Mouse (Mus musculus) ZHBTc4 (cell line): ENCODE data around the gene Rps27rt.

ENCODE experiments used
- DNase-seq: peaks from one replicate; pipeline ENCODE4 v3.0.0-alpha.2; 2011; ENCODE audit warnings: low read depth, low spot score

Gene Rps27rt

DNA sequence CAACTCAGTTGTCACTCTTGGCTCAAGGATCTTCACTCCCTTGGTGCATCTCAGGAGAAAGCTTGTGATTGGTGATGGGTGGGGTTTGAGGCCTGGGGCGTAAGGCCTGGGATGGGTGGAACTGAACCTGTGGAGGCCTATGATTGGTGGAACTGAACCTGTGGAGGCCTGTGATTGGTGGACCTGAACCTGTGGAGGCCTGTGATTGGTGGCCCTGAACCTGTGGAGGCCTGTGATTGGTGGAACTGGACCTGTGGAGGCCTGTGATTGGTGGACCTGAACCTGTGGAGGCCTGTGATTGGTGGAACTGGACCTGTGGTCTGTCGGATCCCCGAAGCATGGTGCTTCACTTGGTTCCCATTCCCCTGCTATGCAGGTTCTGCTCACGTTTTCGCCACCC is 3.2 kb upstream of the Rps27rt start:
- peak; percentile 88 for DNase-seq

DNA sequence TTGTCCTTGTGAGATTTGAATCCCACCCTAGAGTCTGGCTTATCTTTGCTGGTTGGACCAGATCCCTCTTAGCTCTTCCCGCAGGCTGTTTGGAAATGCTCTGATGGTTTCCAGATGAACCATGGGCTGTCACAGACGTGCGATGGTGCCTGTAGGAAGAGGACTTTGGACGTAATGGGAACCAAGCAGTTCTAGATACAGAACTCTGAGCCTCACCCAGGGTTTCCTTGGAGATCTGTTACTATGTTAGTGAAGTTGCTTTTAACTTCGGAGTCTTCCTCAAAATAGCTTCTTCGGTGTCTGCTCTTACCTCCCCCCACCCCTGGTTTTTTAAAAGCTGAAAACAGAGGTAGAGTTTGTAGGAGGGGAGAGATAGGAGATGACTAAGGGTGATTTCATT is 2.6 kb downstream of the Rps27rt start:
- no peak for DNase-seq

DNA sequence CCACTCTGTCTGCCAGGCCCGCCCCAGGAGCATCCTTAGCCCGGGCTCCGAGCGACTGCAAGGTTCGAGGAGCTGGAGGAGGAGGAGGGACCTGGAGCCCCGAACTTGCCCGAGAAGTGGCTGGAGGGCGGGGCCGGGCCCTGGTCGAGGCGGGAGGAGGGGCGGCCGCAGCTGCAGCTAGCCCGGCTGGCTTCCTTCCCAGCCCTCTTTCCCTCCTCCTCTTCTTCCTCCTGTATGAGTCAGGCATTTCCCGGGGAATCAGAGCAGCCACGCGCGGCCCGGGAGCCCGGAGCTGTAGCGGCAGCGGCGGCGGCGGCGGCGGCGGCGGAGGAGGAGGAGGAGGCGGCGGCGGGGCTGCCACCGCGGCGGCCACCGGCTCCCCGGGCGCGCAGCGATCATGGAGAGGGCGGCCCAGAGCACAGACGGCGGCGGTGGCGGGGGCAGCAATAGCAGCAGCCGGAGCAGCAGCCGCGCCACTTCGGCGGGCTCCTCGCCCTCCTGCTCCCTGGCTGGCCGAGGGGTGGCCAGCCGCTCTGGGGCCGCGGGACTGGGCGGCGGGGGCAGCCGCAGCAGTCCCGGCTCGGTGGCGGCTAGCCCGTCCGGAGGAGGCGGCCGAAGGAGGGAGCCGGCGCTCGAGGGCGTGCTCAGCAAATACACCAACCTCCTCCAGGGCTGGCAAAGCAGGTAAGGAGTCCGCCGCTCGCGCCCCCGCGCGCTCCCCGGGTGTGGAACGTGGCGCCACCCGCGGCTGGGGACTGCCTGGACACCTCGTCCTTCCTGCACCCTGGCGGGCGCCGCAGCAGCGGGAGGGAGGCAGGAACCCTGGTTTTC is 4.0 kb downstream of the Rps27rt start, which contains the start of gene Osbpl10:
Gene Osbpl10 (plus strand): TSS at position 289 of the 831 bp plus-strand sequence.
- peak; percentile 90 for DNase-seq

GRCm38 (mm10) chr9:114977461-114978280 is 4.9 kb downstream of the Rps27rt start:
- no peak for DNase-seq

GRCm38 (mm10) chr9:114966286-114966685 is 16.3 kb downstream of the Rps27rt start:
- DNase-seq = peak; percentile 82

DNA sequence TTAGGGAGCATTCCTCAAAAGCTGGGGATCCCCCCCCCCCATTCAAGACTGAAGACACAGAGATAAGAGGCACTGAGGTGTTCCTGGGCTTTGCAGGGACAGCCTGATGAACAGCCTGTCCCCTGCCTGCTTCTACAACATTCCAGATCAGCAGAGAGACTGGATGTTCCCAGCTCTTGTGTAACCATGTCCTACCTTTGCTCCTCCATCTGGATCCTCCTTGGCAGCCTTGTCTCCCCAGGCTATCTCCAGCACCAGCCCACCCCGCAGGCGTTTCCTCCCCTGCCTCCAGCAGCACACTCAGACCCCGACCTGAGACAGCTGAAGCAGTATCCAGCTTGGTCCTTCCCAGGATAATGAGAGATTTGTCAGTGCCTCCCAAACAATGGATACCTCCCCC is 18.4 kb downstream of the Rps27rt start:
- no peak for DNase-seq

GRCm38 (mm10) chr9:114960844-114961243 is 21.7 kb downstream of the Rps27rt start:
- no peak for DNase-seq

- DNase-seq = no peak
These were observed 22.3 kb downstream of the Rps27rt start for GRCm38 (mm10) chr9:114960043-114960789.

GRCm38 (mm10) chr9:114956945-114957344 is 25.6 kb downstream of the Rps27rt start:
- DNase-seq = peak; percentile 73

DNA sequence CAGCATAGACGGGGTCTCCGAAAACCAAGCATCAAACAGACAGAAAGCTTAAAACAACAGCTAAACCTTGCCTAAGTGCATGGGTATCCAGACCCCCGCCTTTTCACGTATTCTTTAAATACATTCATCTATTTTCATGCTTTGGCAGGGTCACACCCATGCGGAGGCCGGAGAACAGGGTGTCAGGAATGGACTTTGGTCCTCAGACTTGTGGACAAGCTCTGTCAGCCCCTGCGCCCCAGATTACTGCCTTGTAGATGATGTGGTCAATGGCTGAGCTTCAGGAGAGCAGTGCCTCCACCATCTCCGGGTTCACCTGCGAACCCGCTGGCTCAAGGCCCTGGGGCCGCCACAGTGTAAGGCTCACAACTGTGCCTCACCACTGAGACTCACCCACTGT is 27.2 kb downstream of the Rps27rt start:
- DNase-seq = peak; percentile 22

DNA sequence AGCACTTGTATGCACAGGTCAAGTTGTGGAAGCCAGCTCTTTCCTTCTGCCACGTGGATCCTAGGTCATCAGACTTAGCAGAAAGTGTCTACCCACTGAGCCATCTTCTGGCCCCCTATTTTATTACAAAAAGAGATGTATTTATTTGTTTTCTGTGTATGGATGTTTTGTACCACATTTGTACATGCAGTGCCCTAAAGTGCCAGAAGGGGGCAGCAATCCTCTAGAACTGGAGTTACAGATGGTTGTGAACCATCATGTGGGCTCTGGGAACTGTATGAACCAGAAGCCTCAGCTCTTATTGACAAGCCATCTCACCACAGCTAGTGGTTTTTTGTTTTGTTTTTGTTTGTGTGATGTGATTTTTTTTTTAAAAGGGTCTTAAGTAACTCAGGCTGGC is 29.7 kb downstream of the Rps27rt start:
- DNase-seq = peak; percentile 79

- DNase-seq = no peak
These were observed 34.1 kb downstream of the Rps27rt start for GRCm38 (mm10) chr9:114948395-114948794.

GRCm38 (mm10) chr9:114945576-114945975 is 37.0 kb downstream of the Rps27rt start:
- peak; percentile 62 for DNase-seq

DNA sequence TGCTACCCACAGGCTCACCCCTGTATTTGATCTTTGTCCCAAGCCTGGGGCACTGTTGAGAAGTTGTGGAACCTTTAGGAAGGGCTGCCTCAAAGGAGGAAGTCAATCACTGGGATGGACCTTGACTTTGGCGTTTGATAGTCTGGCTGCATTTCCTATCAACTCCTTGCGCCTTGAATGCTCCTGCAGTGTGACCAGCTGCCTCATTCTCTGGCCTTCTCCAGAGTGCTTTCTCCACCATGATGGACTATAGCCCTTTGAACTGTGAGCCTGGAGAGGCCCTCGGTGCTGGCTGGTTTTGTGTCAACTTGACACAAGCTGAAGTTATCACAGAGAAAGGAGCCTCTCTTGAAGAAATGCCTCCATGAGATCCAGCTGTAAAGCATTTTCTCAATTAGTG is 37.9 kb downstream of the Rps27rt start:
- no peak for DNase-seq

DNA sequence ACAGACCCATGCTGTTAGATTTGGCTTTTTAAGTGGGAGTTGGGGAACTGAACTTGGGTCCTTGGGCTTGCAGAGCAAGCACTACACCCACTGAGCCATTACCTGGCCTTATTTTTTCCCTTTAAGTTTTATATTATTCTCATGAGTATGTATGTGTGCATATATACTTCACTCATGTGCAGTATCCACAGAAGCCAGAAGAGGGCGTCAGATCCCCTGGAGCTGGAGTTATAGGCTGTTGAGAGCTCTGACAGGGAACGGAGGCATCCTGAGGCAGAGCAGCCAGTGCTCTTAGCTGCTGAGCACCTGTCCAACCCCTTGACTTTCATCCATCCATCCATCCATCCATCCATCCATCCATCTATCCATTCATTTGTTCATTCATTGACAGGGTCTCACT is 45.9 kb downstream of the Rps27rt start:
- DNase-seq = peak; percentile 54

DNA sequence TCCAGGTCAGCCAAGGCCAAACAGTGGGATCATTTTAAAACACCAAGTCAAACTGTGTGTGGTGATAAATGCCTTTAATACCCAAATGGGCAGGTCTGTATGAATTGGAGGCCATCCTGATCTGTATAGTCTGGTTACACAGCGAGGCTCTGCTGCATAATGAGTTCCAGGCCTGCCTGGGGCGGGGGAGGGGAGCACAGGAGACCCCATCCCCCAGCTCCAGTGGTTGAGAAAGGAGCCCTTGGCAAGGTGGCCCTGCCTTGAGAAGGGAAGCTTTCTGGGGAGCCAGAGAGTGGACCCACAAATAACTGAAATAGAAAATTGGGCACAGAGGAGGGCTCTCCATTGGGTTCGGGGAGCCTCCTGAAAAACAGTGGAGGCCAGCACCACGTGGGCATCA is 47.2 kb downstream of the Rps27rt start:
- no peak for DNase-seq

- peak; percentile 83 for DNase-seq
These were observed 48.3 kb downstream of the Rps27rt start for GRCm38 (mm10) chr9:114934231-114934630.

DNA sequence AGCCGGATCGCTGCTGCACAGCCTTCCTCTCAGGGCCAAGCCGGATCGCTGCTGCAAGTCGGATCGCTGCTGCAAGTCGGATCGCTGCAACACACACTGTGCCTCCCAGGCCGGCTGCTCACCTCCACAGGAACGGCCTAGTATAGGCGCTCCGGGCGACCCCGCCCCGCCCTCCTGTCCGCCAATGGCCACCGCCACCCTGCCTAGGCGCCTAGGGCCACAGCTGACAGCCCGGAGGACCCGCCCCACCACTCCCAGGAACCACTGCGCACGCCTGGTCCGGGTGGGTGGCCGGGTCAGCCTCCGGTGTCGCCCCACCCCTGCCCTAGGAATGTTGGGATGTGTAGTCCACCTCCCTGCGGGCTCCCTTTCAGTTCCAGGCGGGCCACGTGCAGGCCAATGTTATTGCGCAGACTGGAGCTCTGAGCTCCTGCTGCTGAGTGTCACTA is 48.8 kb downstream of the Rps27rt start, which contains the start of gene Gpd1l:
Gene Gpd1l (minus strand): TSS at position 265 of the 449 bp plus-strand sequence.
- DNase-seq = peak; percentile 98

- DNase-seq = no peak
These were observed 49.4 kb downstream of the Rps27rt start for GRCm38 (mm10) chr9:114933037-114933722.

GRCm38 (mm10) chr9:114932607-114933006 is 49.9 kb downstream of the Rps27rt start:
- DNase-seq = no peak
